Mouse (Mus musculus): ENCODE measurements around the gene Gucy1b2.

DNA sequence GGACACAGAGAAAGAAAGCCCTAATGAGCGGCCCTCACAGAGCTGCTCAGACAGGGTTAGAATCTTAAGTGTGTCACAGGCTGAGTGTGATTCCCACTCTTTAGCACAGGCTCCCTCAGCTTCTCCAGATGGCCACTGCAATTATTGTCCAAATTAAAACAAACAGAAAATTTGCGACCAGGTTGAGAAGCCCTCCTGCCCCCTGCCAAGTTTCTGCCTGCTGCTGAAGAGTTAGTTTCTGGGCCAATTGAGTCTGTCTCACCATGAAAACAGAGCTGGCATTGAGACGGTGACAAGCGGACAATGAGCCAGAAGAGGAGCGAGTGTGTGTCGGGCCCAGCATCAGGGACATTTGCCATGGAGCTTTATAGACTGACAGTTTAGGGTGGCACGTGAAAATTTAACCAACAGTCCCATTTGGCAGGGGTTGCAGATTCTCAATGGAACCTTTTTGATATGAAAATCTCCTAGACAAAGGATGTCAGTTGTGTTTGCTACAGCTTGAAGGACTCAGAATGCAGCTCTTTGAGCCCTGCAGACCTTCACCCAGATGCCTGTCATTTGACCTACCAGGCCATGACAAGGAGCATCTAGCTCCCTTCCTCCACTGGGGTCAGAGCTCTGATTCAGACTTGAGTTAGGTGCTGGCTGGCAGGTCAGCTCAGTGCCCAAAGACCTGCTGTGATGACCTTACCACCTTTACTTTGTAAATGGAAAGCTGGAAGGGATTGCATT lies 39.9 kb downstream of the Gucy1b2 start:
- TF ChIP-seq CTCF (IDR thresholded peaks at IDR 0.05; ENCODE audit: low read depth) (no peak), EP300 (IDR thresholded peaks at IDR 0.05; ENCODE audit: low read depth) (no peak)

Data from heart, postnatal 0 days (tissue).